Mouse (Mus musculus) hindbrain, embryonic 16.5 days (tissue): ENCODE data around the gene Abca1. TPM values are rescaled to one million over a fixed set of nuclear protein-coding genes. Genes with fewer than 3 reads are reported as not detected.

Experiments
- ATAC-seq: fragments of 200-750 bp; cut with Nextera tagmentation; 2 replicates; pipeline ENCODE4 v1.8.0; 2017; ENCODE audit warnings: moderate TSS enrichment, moderate library complexity
- H3K27ac ChIP-seq: fragments of 300-500 bp; sonication (generic); 2 replicates; pipeline ENCODE4 v1.5.1; 2014; ENCODE audit warnings: low read depth, mild to moderate bottlenecking, control low read depth, low read length, moderate library complexity
- H3K27me3 ChIP-seq: fragments of 300-500 bp; sonication (generic); replicated peaks from 2 replicates; pipeline ENCODE4 v1.6.1; 2014; ENCODE audit warnings: low read length; ENCODE audit not compliant: control insufficient read depth, insufficient read depth
- H3K36me3 ChIP-seq: fragments of 300-500 bp; sonication (generic); 2 replicates; pipeline ENCODE4 v1.6.1; 2014; ENCODE audit warnings: mild to moderate bottlenecking, low read length, moderate library complexity, mixed read lengths; ENCODE audit not compliant: control insufficient read depth, insufficient read depth
- H3K4me1 ChIP-seq: fragments of 300-500 bp; sonication (generic); 2 replicates; pipeline ENCODE4 v1.6.1; 2014; ENCODE audit warnings: low read depth, low read length; ENCODE audit not compliant: control insufficient read depth, insufficient read depth
- H3K4me2 ChIP-seq: fragments of 300-500 bp; sonication (generic); 2 replicates; pipeline ENCODE4 v1.6.1; 2014; ENCODE audit warnings: mild to moderate bottlenecking, low read length, control low read depth, moderate library complexity
- H3K4me3 ChIP-seq: fragments of 300-500 bp; sonication (generic); 2 replicates; pipeline ENCODE4 v1.5.1; 2014; ENCODE audit warnings: mild to moderate bottlenecking, low read length, control low read depth, moderate library complexity
- H3K9ac ChIP-seq: fragments of 300-500 bp; sonication (generic); 2 replicates; pipeline ENCODE4 v1.6.1; 2014; ENCODE audit warnings: low read depth, mild to moderate bottlenecking, control low read depth, low read length, moderate library complexity
- H3K9me3 ChIP-seq: fragments of 300-500 bp; sonication (generic); 2 replicates; pipeline ENCODE4 v1.6.1; 2014; ENCODE audit warnings: mild to moderate bottlenecking, low read length, moderate library complexity; ENCODE audit not compliant: control insufficient read depth
- WGBS: fragments of 180-500 bp; shearing (Covaris S2); extraction: QIAGEN DNeasy Blood & Tissue Kit; methylation state at CpG from one replicate; pipeline ENCODE4 v1.1.7; 2014; 5-methylcytosine and 5-hydroxymethylcytosine counted together
- polyA plus RNA-seq: library from polyadenylated mRNA; unstranded; fragments of >200 nt; fragmentation: Nextera tagmentation; extraction: Ambion mirVana; gene quantifications from 2 replicates; pipeline ENCODE4 v1.2.1, GENCODE M21; 2015

Abca1 gene
- polyA plus RNA-seq, 1 experiment from 2014 or later = 9.4 TPM

DNA sequence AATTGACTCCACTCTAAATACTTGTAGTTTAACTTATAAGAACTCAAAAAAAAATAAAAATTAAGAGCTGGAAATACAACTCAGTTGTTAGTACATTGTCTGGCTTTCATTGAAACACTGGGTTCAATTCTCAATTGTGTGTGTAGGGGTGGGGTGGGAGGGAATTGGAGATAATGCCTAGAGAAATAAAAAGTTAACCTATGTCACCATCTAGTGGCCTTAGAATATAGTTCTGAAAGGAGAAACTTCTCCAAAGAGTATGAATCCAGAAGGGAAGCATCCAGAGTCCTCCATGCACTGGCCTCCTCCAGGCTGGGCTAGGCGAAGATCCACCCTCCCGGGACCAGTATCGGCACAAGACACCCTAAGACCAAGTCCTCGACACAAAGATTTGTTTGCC is 150.5 kb downstream of the Abca1 start:
- Histone ChIP-seq H3K27me3 (no peaks in the 10 kb centered on the region), H3K4me3 (no peak overlapping the region), H3K9ac (no peak overlapping the region), H3K27ac (no peak overlapping the region), H3K36me3 (no peaks in the 10 kb centered on the region), H3K4me1 (peaks cover 5% of the 10 kb centered on the region), H3K4me2 (no peak overlapping the region), H3K9me3 (no peaks in the 10 kb centered on the region)
- ATAC-seq = no peak
- WGBS = 71% methylated on average over 4 of the region's 4 CpGs

DNA sequence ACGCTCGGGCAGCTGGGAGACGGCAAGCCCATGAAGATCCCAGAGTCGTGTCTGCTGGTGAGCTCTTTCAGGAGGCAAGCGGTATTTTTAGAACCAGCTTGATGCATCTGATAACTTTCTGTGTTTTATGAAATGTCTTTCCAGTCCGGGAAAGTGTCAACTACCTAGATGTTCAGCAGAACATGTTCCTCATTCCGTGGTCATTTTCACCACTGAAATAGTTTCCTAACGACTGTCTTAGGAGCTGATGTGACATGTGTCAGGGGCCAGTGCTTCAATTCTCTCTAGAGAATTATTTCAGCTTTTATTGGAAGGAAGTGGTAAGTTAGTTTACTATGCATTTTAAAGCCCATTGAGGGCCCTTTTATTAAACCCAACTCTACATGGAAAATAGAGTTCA is 159.5 kb downstream of the Abca1 start:
- Histone ChIP-seq H3K4me1 (no peaks in the 10 kb centered on the region), H3K9ac (no peak overlapping the region), H3K27me3 (no peaks in the 10 kb centered on the region), H3K27ac (no peak overlapping the region), H3K36me3 (no peaks in the 10 kb centered on the region), H3K4me2 (no peak overlapping the region), H3K4me3 (no peak overlapping the region), H3K9me3 (no peaks in the 10 kb centered on the region)
- ATAC-seq = no peak
- WGBS = 88% methylated on average over 8 of the region's 8 CpGs

DNA sequence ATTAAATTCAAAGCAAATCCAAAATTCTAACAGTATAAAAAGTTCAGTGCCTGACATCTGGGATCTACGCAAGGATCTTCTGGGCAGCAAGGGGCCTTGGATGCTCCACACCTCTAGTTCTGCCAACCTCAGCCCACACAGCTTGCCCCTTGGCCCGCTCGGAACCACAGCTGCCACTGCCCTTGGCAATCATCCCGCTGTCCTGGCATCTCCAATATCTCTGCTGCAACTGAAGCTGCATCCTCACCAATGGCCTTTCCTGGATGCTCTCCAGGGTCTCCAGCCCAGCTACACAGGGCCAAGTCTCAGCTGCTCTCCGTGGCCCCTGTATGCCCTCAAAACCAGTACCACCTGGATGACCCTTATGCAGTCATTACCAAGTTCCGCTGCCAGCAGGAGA is 160.2 kb downstream of the Abca1 start:
- no peaks in the 10 kb centered on the region for H3K4me1 ChIP-seq
- H3K27me3 ChIP-seq = no peaks in the 10 kb centered on the region
- no peak overlapping the region for H3K9ac ChIP-seq
- H3K4me3 ChIP-seq = no peak overlapping the region
- no peak overlapping the region for H3K27ac ChIP-seq
- H3K4me2 ChIP-seq = no peak overlapping the region
- H3K9me3 ChIP-seq = no peaks in the 10 kb centered on the region
- ATAC-seq = 0 out of 2 replicates have a peak, but pooled peaks have one; percentile 27
- H3K36me3 ChIP-seq = no peaks in the 10 kb centered on the region
- WGBS = 89% methylated on average over 6 of the region's 6 CpGs

DNA sequence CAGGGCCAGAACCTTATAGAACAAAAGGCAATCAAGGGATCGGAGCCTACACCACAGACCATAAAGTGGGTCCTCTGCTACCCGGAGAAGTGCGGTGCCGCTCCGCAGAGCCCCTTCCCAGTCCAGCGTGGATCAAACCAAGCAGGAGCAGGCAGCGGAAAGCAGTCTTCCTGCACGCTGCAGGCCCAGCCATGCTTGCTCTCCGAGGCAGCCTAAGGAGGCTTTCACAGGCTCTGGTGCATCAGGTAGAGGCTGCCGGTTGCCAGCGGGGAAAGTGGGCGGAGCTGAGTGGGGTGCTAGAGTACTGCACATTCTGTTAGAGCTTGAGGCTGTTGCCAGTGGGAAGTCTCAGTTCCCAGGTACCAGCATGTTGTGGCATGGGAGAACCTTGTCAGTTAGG is 170.4 kb downstream of the Abca1 start, which contains the start of gene Nipsnap3a:
Gene Nipsnap3a (plus strand): TSS at position 25 of the 400 bp plus-strand sequence.
- Histone ChIP-seq H3K9me3 (0 out of 2 replicates have a peak, but pooled peaks cover 2% of the 10 kb centered on the region), H3K4me3 (no peak within 1 kb of the TSS), H3K36me3 (no peaks in the 10 kb centered on the region), H3K4me2 (peak within 1 kb of the TSS; percentile 42), H3K27ac (no peak within 1 kb of the TSS), H3K4me1 (no peaks in the 10 kb centered on the region), H3K9ac (no peak within 1 kb of the TSS), H3K27me3 (no peaks in the 10 kb centered on the region)
- WGBS = 34% methylated on average over 12 of the region's 12 CpGs
- ATAC-seq = no peak

DNA sequence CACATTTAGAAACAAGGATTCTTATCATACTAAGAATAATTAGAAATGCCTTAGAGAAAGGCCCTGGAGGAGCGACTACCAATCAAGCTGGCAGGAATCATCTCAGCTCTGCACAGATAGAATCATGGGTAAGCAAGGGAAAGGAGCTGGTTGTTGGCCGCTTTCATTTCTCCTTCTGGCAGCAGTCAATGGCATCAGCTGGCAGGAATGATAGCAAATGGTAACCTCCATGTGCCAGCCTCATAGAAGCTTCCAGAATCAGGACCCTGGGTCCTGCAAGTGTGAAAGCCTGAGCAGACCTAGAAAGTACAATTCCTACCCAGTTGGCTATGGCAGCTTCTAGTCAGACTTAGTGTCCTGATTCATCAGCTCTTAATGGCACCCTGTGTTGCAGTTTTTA is 173.4 kb downstream of the Abca1 start:
- Histone ChIP-seq H3K4me2 (no peak overlapping the region), H3K9me3 (0 out of 2 replicates have a peak, but pooled peaks cover 2% of the 10 kb centered on the region), H3K27me3 (no peaks in the 10 kb centered on the region), H3K27ac (no peak overlapping the region), H3K4me1 (no peaks in the 10 kb centered on the region), H3K36me3 (no peaks in the 10 kb centered on the region), H3K4me3 (no peak overlapping the region), H3K9ac (no peak overlapping the region)
- ATAC-seq = no peak
- WGBS = 86% methylated on average over 2 of the region's 2 CpGs

DNA sequence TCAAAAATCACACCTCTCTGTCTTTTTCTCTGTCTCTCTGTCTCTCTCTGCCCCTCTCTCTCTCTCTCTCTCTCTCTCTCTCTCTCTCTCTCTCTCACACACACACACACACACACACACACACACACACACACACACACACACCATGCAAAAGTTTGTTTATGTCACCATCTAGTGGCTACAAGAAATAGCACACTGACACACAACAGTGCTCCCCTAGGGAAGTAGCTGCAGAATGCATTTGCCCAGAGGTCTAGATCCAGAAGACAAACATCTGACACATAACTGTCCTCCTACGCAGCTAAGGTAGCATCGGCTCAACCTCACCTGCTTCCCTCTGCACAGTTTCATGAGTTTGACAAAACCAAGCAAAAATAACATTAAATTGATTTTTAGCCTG is 174.5 kb downstream of the Abca1 start:
- ATAC-seq = 0 out of 2 replicates have a peak, but pooled peaks have one; percentile 40
- Histone ChIP-seq H3K27me3 (no peaks in the 10 kb centered on the region), H3K9ac (no peak overlapping the region), H3K27ac (no peak overlapping the region), H3K4me3 (no peak overlapping the region), H3K9me3 (0 out of 2 replicates have a peak, but pooled peaks cover under 1% of the 10 kb centered on the region), H3K36me3 (no peaks in the 10 kb centered on the region), H3K4me1 (no peaks in the 10 kb centered on the region), H3K4me2 (no peak overlapping the region)
- 78% methylated on average over 2 of the region's 2 CpGs for WGBS

Other genes with a start within 250 kb of the Abca1 start
- gene Olfr272, start 240.7 kb downstream of the Abca1 start, polyA plus RNA-seq = not detected in 2 replicates
- gene Olfr270, start 195.3 kb downstream of the Abca1 start, polyA plus RNA-seq = not detected in 2 replicates
- gene Nipsnap3a, start 170.6 kb downstream of the Abca1 start, polyA plus RNA-seq = not detected in 2 replicates
- 170 and 183 TPM in 2 replicates for gene Nipsnap3b, start 148.0 kb downstream of the Abca1 start, polyA plus RNA-seq